Mouse (Mus musculus) stomach, postnatal 0 days (tissue): ENCODE measurements at regions not wholly inside any gene's neighbourhood (a gene's known extent, or its start where the extent isn't known, plus 50 kb on each side); places are given as distances from the start of the nearest gene placed in this dataset.

ENCODE experiments used
- CTCF ChIP-seq: IDR thresholded peaks from 2 replicates; pipeline ENCODE4 v1.5.1; 2016; ENCODE audit warnings: antibody characterized with exemption, low read depth, mild to moderate bottlenecking, moderate library complexity
- EP300 ChIP-seq: optimal IDR thresholded peaks from 2 replicates; pipeline ENCODE3; 2016; ENCODE audit warnings: antibody characterized with exemption

GRCm38 (mm10) chr6:117406312-117406595 lies 237.9 kb downstream of the Cxcl12 start:
- TF ChIP-seq CTCF (no peak), EP300 (no peak)
